Mouse (Mus musculus): ENCODE data around the gene Map6.

The Map6 gene

DNA sequence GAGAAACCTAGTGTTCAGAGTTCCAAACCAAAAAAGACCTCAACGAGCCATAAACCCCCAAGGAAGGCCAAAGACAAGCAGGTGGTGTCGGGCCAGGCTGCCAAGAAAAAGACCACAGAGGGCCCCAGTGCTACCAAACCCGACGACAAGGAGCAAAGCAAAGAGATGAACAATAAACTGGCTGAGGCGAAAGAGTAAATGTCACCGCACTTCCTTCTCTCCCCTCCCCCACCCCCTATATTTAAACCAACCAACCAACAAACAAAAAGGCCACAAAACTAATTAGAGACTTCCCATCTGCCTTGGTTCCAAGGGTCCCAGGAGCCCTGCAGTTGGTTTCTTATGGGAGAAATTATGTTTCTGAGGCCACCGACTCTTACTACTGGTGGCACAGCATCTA lies 50.2 kb downstream of the Map6 start:
- DNase-seq = no peak

DNA sequence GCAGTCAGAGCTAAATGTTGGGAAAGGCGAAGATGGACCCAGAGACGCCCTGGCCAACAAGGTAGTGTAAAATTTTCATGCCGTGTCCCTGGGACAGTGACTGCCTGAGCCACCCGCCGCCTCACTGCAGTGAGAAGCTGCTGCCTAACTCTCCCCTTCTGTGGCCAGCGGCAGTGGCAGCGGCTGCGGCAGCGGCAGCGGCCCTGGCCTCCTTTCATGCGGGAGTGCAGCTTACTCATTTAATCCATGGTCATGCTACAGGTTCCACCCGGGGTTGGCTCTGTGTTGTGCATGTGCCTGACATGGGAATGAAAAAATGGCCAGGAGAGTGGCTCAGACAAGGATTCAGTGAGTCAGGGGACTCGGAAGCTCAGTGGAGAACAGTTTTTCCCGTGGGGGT lies 53.3 kb downstream of the Map6 start:
- DNase-seq = no peak

DNA sequence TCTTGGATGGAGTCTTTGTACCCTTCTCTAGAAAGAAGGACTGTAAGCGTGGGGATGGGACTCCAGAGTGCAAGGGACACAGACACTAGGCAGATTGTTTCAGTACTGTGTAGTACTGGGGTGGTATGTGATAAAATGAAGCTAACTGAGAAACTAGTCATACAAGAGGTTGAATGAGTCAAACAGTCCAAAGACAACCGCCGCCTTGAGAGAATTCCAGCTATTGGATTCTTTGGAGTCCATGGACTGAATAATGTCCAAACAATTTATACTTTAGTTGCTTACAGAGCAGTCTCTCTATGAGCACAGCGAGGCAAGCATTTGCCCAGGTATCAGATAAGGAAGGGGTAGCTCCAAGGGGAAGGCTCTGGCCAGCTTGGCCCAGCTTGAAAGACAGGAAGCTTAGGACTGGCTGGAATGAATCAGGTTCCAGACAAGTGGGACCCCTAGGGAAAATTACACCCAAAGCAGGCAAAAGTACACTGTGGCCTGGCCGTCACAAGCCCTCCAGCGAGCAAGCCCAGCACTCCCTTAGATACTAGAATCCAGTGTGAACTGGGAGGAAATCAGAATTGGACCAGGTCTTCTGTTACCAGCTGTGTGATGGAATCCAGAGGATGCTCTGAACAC lies 55.6 kb downstream of the Map6 start:
- no peak for DNase-seq

GRCm38 (mm10) chr7:99323321-99323700 lies 56.1 kb downstream of the Map6 start:
- no peak for DNase-seq

GRCm38 (mm10) chr7:99324810-99325209 lies 57.6 kb downstream of the Map6 start:
- no peak for DNase-seq

DNA sequence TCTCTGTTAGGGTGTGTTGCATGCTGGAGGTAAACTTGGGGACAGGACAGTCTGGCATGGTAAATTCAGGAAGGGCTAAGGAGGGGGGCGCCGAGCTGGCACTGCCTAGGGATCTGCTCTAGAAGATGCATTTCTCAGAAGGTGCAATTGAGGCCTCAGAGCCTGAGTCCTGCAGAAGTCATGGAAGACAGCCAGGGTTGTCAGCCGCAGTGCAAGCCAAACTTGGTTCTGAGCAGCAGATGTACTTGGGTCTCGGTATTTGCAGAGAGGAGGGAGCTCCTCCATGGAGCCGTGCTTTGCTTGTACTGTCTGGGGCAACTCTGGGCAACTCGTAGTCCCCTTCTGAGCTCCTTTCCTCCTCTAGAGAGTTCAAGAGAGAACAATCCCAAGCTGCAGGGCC lies 58.9 kb downstream of the Map6 start:
- no peak for DNase-seq

GRCm38 (mm10) chr7:99328847-99329246 lies 61.6 kb downstream of the Map6 start:
- DNase-seq = no peak

DNA sequence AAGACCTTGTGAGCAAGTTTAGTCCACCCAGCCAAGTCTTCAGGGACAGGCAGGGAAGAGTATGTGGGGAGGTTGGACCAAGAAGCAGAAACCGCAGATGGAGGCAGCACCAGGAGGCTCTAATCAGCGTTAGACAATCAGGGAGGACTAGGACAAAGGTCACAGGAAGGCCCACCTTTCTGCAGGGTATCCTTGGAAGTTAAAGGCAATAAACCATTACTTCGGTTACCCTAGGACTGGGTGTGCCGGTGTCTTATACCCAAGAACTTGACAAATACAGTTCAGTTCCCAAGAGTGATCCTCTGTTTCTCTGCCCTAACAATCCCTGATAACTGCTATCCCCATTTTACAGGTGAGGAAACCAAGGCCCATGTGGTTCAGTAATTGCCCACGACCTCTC lies 62.8 kb downstream of the Map6 start:
- no peak for DNase-seq

DNA sequence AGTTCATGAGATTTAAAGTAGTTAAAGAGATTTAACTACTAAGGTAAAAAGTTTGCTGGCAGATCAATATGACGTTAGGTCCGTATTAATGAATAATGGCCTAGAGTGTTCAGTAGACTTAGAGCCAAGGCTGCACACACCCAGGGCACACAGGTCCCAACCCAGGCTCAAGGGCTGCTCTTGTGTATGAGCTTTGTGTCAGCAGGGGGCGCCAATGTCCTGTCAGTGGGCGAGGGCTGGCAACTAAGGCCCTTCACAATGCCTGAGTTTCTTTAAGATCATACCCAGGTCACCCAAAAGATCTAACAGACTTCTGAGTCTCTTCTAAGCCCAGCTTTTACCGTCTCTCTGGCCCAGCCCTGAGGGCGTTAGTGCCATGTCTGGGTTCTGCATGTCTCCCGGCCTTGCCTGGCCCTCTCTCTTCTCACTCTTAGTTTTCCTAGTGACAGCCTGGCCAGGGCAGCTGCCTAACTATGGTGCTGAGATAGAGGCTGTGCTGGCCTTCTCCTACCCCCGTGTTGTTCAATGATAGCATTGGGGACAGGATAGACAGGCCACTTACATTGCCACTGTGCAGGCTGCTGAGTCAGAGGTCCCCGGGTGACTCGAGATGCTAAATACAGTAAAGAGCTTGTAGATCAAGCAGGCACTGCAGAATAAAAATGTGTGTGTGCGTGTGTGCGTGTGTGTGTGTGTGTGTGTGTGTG lies 65.7 kb downstream of the Map6 start:
- DNase-seq = peak; percentile 63 to 74

DNA sequence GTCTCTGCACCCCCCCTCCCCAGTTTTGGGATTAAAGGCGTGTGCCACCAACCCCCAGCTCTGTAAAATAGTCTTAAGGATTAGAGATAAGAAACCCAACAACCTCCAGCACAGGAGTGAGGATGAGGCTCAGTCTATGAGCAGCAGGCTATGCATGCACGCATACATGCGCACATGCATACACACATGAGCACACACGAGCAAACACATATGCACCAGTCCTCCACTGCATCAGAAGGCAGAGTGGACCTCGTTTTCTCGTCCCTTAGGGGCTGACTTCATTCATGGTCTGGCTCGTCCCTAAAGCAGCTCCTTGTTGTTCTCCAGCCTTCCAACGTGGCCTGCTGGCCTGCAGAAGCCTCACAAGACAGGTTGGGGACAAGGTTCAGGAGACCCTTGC lies 73.5 kb downstream of the Map6 start:
- DNase-seq = no peak

GRCm38 (mm10) chr7:99343577-99343976 lies 76.3 kb downstream of the Map6 start:
- DNase-seq = no peak

DNA sequence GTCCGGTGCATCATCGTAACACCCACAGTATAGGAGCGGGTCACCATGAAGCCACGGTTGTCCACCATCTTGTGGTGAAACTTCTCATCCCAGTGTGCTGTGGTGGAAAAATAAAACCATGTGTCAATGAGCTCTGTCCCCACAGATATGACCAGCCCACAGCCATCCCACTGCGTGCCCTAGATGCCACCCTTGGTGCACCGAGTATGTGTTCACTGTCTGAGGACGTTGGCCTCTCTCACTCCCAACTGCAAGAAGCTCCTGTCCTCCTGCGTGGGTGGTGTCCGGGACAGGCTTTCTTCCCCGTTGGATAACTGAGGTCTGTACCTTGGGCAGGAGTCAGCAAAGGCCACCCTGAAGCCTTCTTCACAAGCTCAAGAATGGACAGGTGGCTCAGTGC lies 80.0 kb downstream of the Map6 start:
- no peak for DNase-seq

DNA sequence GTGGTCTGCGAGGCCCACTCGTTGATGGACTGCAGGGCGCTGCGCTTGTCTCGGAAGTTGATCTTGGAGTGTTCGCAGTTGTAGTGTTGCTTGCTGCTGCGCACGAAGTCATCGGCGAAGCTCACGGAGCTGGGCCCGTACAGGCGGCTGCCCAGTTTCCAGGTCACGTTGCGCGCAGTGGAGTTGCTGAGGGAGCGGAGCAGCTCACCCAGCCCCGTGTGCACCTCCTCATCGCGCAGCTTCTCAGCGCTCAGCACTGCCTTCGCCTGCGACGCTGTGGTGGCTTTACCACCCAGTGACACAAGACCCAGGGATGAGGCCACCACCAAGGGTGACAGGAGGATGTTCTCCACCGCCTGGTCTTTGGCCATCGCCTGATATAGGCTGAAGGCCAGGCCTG lies 81.6 kb downstream of the Map6 start:
- no peak for DNase-seq

DNA sequence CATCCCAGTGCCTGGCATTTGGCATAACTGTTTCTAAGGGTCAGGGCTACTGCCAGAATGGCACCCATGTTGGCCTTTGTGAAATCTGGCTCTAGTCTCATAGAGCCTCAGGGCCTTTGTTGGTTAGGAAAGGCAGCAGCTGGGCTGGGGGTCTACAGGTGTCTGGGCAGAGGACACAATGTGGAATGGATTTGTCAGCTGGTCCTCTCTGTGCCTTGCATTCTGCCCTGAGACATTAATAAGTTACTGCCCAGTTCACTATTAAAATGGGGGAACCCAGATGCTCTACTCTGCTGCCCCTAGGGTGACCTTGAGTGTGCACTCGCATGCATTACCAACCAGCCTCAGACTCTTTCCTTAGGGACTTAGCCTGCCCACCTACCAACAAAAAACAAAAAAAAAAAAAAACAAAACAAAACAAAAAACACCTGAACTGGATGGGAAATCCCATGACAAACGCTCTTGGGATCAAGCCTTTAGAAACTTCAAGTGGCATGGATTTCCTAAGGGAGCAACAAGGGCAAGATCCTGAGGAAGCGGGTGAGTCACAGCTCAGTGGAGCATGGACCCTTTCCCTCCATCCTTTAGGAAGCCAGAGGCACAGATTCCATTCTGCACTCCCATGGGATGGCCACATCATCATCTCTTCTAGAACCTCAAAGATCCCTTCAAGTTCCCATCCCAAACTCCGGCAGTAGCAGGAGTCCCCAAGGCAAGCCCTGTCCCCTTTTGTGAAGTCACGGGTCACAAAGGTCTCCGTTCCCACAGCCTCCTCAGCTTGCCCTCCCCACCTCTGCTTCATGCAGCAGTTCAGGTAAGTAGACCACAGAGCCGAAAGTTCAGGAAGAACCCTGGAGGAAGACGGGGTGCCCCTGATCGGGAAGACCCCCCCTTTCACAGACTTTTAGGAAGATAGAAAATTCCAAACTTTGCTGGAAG lies 82.8 kb downstream of the Map6 start:
- no peak for DNase-seq

DNA sequence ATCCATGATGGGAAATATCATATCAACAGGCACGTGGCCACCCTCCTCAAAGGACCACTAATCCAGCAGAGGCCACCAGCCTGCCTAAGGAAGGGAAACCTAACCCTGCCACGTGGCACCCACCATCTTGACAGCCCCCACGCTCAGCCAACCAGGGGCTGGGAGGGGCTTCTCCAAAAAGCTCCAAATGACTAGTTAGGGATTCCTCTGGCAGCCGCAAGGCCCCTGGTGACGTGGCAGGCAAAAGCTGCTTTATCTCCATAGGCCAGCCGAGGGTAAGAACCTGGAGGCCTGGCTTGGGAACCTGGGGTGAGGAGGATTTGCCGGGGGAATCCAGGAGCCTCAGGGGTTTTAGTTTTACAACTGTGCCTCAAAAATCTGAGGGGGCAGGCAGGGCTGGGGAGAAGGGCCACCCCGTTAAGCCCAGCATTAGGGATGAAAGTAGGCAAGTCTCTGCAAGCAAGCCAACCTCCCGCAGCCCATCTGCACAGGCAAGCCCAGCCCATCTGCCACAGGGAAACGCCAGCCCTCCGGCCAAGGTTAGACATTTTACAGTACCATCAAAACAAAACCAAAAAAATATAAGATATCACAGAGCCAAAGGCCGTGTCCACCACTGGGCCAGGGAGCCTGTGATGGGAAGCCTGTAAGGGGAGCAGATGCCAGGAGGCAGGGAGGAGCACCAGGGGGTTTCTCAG lies 84.0 kb downstream of the Map6 start:
- DNase-seq = peak; percentile 66 to 70

DNA sequence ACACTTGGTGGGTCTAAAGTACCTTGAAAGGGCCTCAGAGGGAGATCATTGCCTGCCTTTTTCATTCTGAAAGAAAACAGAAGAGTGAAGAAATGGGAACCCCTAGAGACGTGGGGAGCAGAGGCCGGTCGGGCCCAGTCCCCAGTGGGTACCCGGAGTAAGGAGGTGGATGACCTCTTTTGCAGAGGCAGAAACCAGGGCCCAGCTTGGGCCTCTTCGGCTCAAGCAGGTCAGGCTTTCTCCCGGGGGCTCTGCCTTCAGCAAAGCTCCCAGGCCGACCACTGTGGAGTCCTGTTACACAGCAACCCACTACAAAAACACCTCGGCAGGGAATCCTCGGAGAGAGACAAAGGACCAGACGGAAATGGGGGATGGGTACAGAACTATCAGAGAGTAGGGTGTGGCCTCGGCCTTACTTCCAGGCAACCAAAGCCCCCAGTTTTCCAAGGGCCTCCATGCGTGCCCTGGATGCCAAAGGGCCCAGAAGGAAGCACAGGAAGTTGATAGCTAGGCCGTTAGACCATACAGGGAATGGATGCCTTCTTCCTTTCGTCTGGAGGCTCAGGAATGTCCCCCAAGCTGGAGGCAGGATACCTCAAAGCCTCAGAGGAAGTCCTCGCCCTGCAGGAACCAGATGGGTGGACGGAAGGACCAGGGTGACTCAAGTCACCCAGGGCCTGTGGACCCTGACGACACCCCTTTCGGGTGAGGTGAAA lies 84.7 kb downstream of the Map6 start:
- DNase-seq = no peak

DNA sequence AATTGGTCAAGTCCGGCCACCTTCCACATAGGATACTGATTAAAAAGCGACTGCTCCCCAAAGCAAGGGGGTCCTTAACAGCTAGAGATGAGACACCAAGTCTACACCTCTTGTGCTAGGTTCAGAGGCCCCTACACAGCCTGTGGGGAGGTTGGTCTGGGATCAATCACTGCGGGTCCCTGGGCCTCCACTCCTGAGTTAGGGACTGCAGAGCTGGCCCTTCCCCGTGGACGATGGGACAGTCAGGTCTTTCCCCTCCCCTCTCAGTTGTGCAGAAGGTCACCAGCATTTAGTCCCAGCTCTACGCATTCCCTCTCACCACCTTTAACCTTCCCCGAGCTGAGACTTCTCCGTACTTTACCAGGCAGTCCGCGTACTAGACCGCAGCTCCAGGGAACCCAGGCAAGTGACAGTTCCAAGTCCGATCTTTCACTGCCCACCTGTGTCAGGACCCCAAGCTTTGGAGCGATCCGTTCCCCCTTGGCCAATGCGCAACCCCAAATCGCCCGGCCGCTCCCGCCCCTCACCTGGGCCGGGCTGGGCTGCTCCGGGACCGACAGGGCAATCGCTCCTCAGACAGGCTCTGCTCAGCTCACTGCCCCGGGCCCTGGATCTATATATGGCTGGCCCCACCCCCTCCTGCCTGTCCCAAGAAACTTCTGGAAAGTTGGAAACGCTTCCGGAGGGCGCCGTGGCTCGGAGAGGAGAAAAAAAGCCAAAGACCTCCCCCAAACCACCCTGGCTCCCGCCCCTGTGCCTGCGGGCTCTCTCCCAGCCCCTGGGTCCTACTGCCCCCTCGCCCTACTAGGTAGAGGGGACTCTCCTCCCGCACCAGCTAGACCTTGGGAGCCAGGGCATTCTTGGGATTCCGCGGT lies 85.5 kb downstream of the Map6 start, which contains the start of gene Serpinh1:
Gene Serpinh1 (minus strand): TSS at position 714 of the 875 bp plus-strand sequence.
- DNase-seq = peak; percentile 17 to 25

- DNase-seq = peak in 1 of 2 experiments; percentile 30
These were observed 88.5 kb downstream of the Map6 start for GRCm38 (mm10) chr7:99355731-99356131.

GRCm38 (mm10) chr7:99356244-99356930 lies 89.1 kb downstream of the Map6 start:
- no peak for DNase-seq

DNA sequence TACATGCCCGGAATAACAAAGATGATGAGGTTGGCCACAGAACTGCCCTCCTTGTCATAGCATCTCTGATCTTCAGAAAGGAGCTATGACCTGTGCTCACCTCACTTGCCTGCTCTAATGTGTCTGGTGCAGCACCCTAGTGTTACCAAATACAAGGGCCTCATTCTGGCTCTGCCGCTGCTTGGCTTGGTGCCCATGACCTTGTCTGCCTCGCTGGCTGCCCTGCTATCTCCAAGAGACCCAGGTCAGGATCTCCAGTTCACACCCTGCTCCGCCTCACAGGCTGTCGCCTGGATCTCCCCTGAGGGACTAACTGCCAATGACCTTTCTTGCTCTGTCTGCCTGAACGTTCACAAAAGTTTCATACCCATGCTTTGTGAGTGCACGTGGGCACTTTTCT lies 90.0 kb downstream of the Map6 start:
- DNase-seq = no peak

GRCm38 (mm10) chr7:99358371-99358770 lies 91.1 kb downstream of the Map6 start:
- DNase-seq = no peak

Measured in cerebellum, adult 18-20 months (tissue).